Mouse (Mus musculus) brain, embryonic 14.5 days (tissue): ENCODE results near the gene Birc3. TPM values are rescaled to one million over a fixed set of nuclear protein-coding genes. Genes with fewer than 3 reads are reported as not detected.
A peak's percentile ranks its signal among the peaks of the same experiment; 100 is the strongest.

Experiments used
- DNase-seq: peaks from one replicate; pipeline ENCODE4 v3.0.0-alpha.2; 2011; ENCODE audit warnings: low read depth
- CTCF ChIP-seq: fragments of 200-500 bp; IDR thresholded peaks from 2 replicates; pipeline ENCODE4 v1.5.1; 2012; ENCODE audit warnings: inconsistent platforms, mild to moderate bottlenecking, moderate library complexity, borderline replicate concordance; ENCODE audit not compliant: insufficient read depth, insufficient read length; ENCODE audit errors: extremely low read depth
- POLR2A ChIP-seq: fragments of 200-500 bp; IDR thresholded peaks from 2 replicates; pipeline ENCODE4 v1.6.1; 2012; ENCODE audit warnings: mild to moderate bottlenecking, inconsistent platforms, borderline replicate concordance; ENCODE audit not compliant: poor library complexity, insufficient read depth, insufficient read length, severe bottlenecking; ENCODE audit errors: extremely low read depth
- polyA plus RNA-seq: library from polyadenylated mRNA; depleted of rRNA; stranded (reverse); fragments of >200 nt; gene quantifications from 2 replicates; pipeline ENCODE4 v1.2.3, GENCODE M21; 2012; rRNA removed

Birc3 gene
- polyA plus RNA-seq, 1 experiment, result 3.3 TPM

GRCm38 (mm10) chr9:7836331-7836730, 36.7 kb downstream of the Birc3 start:
- TF ChIP-seq CTCF, result no peak
- no peak for TF ChIP-seq POLR2A
- peak; percentile 77 for DNase-seq

DNA sequence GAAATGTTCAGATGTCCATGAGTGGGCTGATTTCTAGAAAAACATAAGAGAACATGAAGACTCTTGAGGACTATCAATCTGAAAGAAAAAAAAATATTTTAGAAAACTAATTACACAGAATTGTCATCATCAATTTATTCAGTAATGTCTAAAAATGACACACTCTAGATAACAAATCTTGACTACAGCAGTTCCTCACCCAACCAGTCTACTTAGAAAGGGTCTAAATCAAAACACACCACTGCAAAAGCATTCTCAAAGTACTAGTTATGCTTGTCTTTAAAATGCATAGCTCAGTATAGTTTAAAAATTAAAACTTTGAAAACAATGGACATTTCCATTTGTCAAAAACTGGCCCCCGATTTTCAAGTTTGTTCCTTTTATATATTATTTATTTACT, 37.7 kb downstream of the Birc3 start:
- DNase-seq, result no peak
- no peak for TF ChIP-seq POLR2A
- TF ChIP-seq CTCF, result no peak

GRCm38 (mm10) chr9:7833421-7833820, 39.6 kb downstream of the Birc3 start:
- no peak for DNase-seq
- no peak for TF ChIP-seq POLR2A
- TF ChIP-seq CTCF, result no peak

GRCm38 (mm10) chr9:7829531-7830528, 43.2 kb downstream of the Birc3 start:
- no peak for TF ChIP-seq CTCF
- no peak for DNase-seq

- DNase-seq, result no peak
- TF ChIP-seq CTCF (no peak), POLR2A (no peak)
These were observed 44.3 kb downstream of the Birc3 start for GRCm38 (mm10) chr9:7828706-7829105.

- TF ChIP-seq CTCF (no peak), POLR2A (no peak)
- DNase-seq, result no peak
These were observed 48.1 kb downstream of the Birc3 start for GRCm38 (mm10) chr9:7824916-7825315.

GRCm38 (mm10) chr9:7822758-7823157, 50.2 kb downstream of the Birc3 start:
- no peak for DNase-seq
- no peak for TF ChIP-seq CTCF
- TF ChIP-seq POLR2A, result no peak

DNA sequence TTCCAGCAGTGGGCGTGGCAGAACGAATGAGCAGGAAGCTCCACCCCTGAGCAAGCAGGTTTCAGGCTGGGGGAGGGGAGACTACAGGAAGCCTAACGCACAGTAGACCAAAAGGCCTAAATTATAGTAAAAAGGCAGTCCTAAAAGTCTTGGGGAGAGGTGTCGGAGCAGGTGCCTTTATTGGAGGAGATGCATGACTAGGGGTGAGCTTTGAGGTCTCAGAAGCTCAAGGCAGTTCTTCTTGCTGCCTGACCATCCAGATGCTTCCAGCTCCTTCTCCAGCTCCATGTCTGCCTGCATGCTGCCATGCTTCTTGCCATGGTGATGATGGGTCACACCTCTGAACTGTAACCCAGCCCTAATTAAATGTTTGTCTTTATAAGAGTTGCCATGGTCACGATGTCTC, 67.9 kb downstream of the Birc3 start:
- DNase-seq, result no peak
- TF ChIP-seq CTCF (no peak), POLR2A (no peak)

Other genes with a start within 250 kb of the Birc3 start
- not detected in 2 replicates for gene Mmp20, start 245.0 kb downstream of the Birc3 start, polyA plus RNA-seq
- gene Mmp7, start 181.1 kb downstream of the Birc3 start, polyA plus RNA-seq, result not detected in 2 replicates
- gene Tmem123, start 109.1 kb downstream of the Birc3 start, polyA plus RNA-seq, result 26.6 and 32.5 TPM in 2 replicates
- gene Birc2, start 36.1 kb downstream of the Birc3 start, polyA plus RNA-seq, result 37.3 and 49.2 TPM in 2 replicates
- gene Yap1, start 131.4 kb upstream of the Birc3 start, polyA plus RNA-seq, result 13.5 and 22.2 TPM in 2 replicates
- 12.5 and 12.9 TPM in 2 replicates for gene Cfap300, start 169.6 kb upstream of the Birc3 start, polyA plus RNA-seq